Mouse (Mus musculus): Measurements from ENCODE around the gene Atp1b1. TPM values are rescaled to one million over a fixed set of nuclear protein-coding genes. Genes with fewer than 3 reads are reported as not detected.

Gene Atp1b1
- polyA plus RNA-seq (2014; fragmentation: Nextera tagmentation; extraction: Ambion mirVana): 11.6 and 11.9 TPM in 2 replicates

DNA sequence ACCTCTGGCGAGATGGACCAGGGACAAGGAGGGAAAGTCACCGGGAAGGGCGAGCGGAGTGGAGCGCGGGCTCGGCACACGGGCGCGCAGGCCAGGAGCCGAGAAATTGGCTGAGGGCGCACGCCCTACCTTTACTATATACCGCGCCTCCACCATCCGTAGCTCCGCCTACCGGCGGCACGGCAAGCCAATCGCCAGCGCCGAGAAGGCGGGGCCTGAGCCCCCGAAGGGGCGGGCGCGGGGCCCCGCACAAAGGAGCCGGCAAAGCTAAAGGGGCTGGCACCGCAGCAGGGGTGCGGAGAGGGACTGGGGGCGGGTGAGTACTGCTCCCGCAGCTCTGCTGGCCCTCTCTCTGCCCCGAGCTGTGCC, at the start of gene Atp1b1:
Atp1b1 (minus strand) TSS at position 111 of the 369 bp plus-strand sequence.
- H3K27me3 ChIP-seq (ENCODE audit: control insufficient read depth, insufficient read depth, low read length): peaks cover 29% of the 10 kb centered on the region
- DNase-seq (ENCODE audit: low spot score) (peak; percentile 90), ATAC-seq (replicated peaks; ENCODE audit: insufficient number of reproducible peaks, low FRiP score, low TSS enrichment, low read depth) (peak; percentile 96)
- H3K4me3 ChIP-seq (ENCODE audit: low read depth, low read length): peak within 1 kb of the TSS; percentile 60
- H3K4me2 ChIP-seq (ENCODE audit: low read depth, low read length): peak within 1 kb of the TSS; percentile 87
- H3K9ac ChIP-seq (replicated peaks; ENCODE audit: low read length): peak within 1 kb of the TSS; percentile 62
- WGBS: under 1% methylated on average over 33 of the region's 35 CpGs
- no peaks in the 10 kb centered on the region for H3K9me3 ChIP-seq (replicated peaks; ENCODE audit: control insufficient read depth, low read length)
- no peaks in the 10 kb centered on the region; the same call in 1 of the 2 replicates for H3K4me1 ChIP-seq (ENCODE audit: control insufficient read depth, insufficient read depth, low read length)
- no peaks in the 10 kb centered on the region for H3K36me3 ChIP-seq (replicated peaks; ENCODE audit: control insufficient read depth, insufficient read depth, low read depth, low read length)
- peak within 1 kb of the TSS; percentile 35; the same call in 1 of the 2 replicates for H3K27ac ChIP-seq (replicated peaks; ENCODE audit: low read depth, low read length)

DNA sequence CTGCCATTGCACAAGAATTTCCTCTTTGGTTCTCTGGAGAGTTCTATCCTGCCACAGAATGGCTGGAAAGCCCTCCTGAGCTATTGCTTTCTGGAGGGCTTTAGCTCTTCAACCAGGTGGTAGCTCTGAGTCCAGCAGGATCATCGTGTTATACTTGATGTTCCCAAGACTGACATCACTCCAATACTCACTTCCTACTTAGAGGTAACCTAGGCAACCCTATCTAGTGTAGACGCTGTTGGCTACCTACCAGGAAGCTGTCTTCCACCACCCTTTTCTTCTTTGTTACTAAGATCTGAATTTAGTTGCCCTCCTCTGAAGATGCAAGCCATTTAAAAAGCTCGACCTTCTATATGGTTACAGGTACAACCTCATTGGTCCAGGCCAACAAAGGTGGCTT, 46.9 kb upstream of the Atp1b1 start:
- no peak for ATAC-seq (replicated peaks; ENCODE audit: insufficient number of reproducible peaks, low FRiP score, low TSS enrichment, low read depth)
- no peak overlapping the region for H3K4me2 ChIP-seq (ENCODE audit: low read depth, low read length)
- 91% methylated on average over 3 of the region's 3 CpGs for WGBS

GRCm38 (mm10) chr1:164503140-164503730, 45.1 kb upstream of the Atp1b1 start:
- H3K4me3 ChIP-seq (ENCODE audit: low read depth, low read length): no peak overlapping the region
- no peaks in the 10 kb centered on the region for H3K36me3 ChIP-seq (replicated peaks; ENCODE audit: control insufficient read depth, insufficient read depth, low read depth, low read length)
- WGBS: 30% methylated on average over 8 of the region's 8 CpGs
- H3K4me1 ChIP-seq (ENCODE audit: control insufficient read depth, insufficient read depth, low read length): no peaks in the 10 kb centered on the region
- no peak overlapping the region for H3K27ac ChIP-seq (replicated peaks; ENCODE audit: low read depth, low read length)
- DNase-seq (ENCODE audit: low spot score): no peak
- ATAC-seq (replicated peaks; ENCODE audit: insufficient number of reproducible peaks, low FRiP score, low TSS enrichment, low read depth): no peak
- H3K9ac ChIP-seq (replicated peaks; ENCODE audit: low read length): no peak overlapping the region
- no peaks in the 10 kb centered on the region for H3K9me3 ChIP-seq (replicated peaks; ENCODE audit: control insufficient read depth, low read length)
- H3K4me2 ChIP-seq (ENCODE audit: low read depth, low read length): no peak overlapping the region
- no peaks in the 10 kb centered on the region for H3K27me3 ChIP-seq (ENCODE audit: control insufficient read depth, insufficient read depth, low read length)

More for the DNA sequence above, 46.9 kb upstream of the Atp1b1 start:
- DNase-seq (ENCODE audit: low spot score): no peak
- Histone ChIP-seq H3K27ac (replicated peaks; ENCODE audit: low read depth, low read length) (no peak overlapping the region), H3K27me3 (ENCODE audit: control insufficient read depth, insufficient read depth, low read length) (no peaks in the 10 kb centered on the region), H3K4me3 (ENCODE audit: low read depth, low read length) (no peak overlapping the region), H3K4me1 (ENCODE audit: control insufficient read depth, insufficient read depth, low read length) (no peaks in the 10 kb centered on the region), H3K9ac (replicated peaks; ENCODE audit: low read length) (no peak overlapping the region), H3K9me3 (replicated peaks; ENCODE audit: control insufficient read depth, low read length) (no peaks in the 10 kb centered on the region), H3K36me3 (replicated peaks; ENCODE audit: control insufficient read depth, insufficient read depth, low read depth, low read length) (no peaks in the 10 kb centered on the region)

DNA sequence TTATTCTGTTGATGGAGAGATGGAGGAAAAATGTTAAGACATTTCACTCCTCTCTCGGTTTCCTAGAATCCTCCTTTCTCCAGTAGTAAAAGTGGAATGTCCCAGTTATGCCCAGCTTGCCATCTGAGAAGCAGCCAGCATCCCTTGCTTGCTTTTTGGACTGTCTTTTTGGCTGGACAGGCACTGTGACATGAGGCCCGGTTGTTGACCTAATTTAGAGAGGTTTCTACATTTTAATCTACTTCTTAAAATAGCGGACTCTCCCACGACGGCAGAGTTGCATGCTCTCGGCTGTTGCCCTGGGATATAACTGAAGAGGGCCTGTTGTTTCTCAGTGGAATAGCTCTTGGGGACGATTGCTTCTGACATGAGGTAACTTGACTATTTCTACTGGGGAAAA, 44.1 kb upstream of the Atp1b1 start:
- no peak overlapping the region for H3K9ac ChIP-seq (replicated peaks; ENCODE audit: low read length)
- no peak overlapping the region for H3K4me2 ChIP-seq (ENCODE audit: low read depth, low read length)
- H3K9me3 ChIP-seq (replicated peaks; ENCODE audit: control insufficient read depth, low read length): no peaks in the 10 kb centered on the region
- no peaks in the 10 kb centered on the region for H3K27me3 ChIP-seq (ENCODE audit: control insufficient read depth, insufficient read depth, low read length)
- H3K27ac ChIP-seq (replicated peaks; ENCODE audit: low read depth, low read length): no peak overlapping the region
- DNase-seq (ENCODE audit: low spot score): no peak
- no peaks in the 10 kb centered on the region for H3K4me1 ChIP-seq (ENCODE audit: control insufficient read depth, insufficient read depth, low read length)
- H3K36me3 ChIP-seq (replicated peaks; ENCODE audit: control insufficient read depth, insufficient read depth, low read depth, low read length): no peaks in the 10 kb centered on the region
- 79% methylated on average over 7 of the region's 7 CpGs for WGBS
- ATAC-seq (replicated peaks; ENCODE audit: insufficient number of reproducible peaks, low FRiP score, low TSS enrichment, low read depth): no peak
- no peak overlapping the region for H3K4me3 ChIP-seq (ENCODE audit: low read depth, low read length)

GRCm38 (mm10) chr1:164494741-164495512, 36.8 kb upstream of the Atp1b1 start:
- ATAC-seq (replicated peaks; ENCODE audit: insufficient number of reproducible peaks, low FRiP score, low TSS enrichment, low read depth): no peak
- Histone ChIP-seq H3K4me1 (ENCODE audit: control insufficient read depth, insufficient read depth, low read length) (no peaks in the 10 kb centered on the region), H3K27me3 (ENCODE audit: control insufficient read depth, insufficient read depth, low read length) (no peaks in the 10 kb centered on the region), H3K4me2 (ENCODE audit: low read depth, low read length) (no peak overlapping the region), H3K4me3 (ENCODE audit: low read depth, low read length) (no peak overlapping the region), H3K27ac (replicated peaks; ENCODE audit: low read depth, low read length) (no peak overlapping the region), H3K36me3 (replicated peaks; ENCODE audit: control insufficient read depth, insufficient read depth, low read depth, low read length) (no peaks in the 10 kb centered on the region), H3K9me3 (replicated peaks; ENCODE audit: control insufficient read depth, low read length) (no peaks in the 10 kb centered on the region), H3K9ac (replicated peaks; ENCODE audit: low read length) (no peak overlapping the region)
- WGBS: 72% methylated on average over 8 of the region's 8 CpGs
- no peak for DNase-seq (ENCODE audit: low spot score)

- H3K4me3 ChIP-seq (ENCODE audit: low read depth, low read length): no peak overlapping the region
- H3K36me3 ChIP-seq (replicated peaks; ENCODE audit: control insufficient read depth, insufficient read depth, low read depth, low read length): no peaks in the 10 kb centered on the region
- no peak overlapping the region for H3K9ac ChIP-seq (replicated peaks; ENCODE audit: low read length)
- H3K27me3 ChIP-seq (ENCODE audit: control insufficient read depth, insufficient read depth, low read length): no peaks in the 10 kb centered on the region
- H3K9me3 ChIP-seq (replicated peaks; ENCODE audit: control insufficient read depth, low read length): no peaks in the 10 kb centered on the region
- 40% methylated on average over 4 of the region's 4 CpGs for WGBS
- ATAC-seq (replicated peaks; ENCODE audit: insufficient number of reproducible peaks, low FRiP score, low TSS enrichment, low read depth) (no peak), DNase-seq (ENCODE audit: low spot score) (no peak)
- H3K4me2 ChIP-seq (ENCODE audit: low read depth, low read length): no peak overlapping the region
- H3K27ac ChIP-seq (replicated peaks; ENCODE audit: low read depth, low read length): no peak overlapping the region
- H3K4me1 ChIP-seq (ENCODE audit: control insufficient read depth, insufficient read depth, low read length): no peaks in the 10 kb centered on the region
Observed at GRCm38 (mm10) chr1:164494215-164494614, 36.1 kb upstream of the Atp1b1 start.

DNA sequence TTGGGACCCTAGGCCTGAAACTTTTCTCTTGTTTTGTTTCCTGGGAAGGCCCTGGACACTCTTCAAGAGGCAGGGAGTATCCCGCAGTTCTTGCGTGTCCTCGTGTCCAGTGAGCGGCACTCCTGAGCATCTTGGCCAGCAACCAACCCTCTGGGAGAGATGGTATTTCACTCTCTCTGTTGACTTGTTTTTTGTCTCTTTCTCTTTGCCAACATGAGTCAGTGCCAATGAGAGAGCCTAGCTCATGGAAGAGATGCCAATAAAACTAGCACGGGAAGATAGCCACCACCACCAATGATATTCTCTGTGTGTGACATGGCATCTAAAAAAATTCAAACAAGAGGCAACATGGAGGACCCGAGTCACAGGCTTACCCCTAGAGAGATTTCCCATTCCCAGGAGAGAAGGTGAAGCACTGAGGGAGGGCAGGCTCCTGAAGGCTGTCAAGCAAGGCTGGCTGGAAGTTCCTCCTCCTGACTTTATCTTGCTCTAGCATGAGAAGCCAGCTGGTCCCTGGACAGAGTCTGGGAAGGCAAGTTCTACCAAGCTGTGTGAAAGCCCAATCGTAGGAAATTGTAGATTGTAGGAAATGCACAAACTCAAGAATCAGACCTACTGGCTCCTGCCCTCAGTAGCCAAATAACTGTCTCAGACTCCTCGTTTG, 35.0 kb upstream of the Atp1b1 start:
- Histone ChIP-seq H3K9ac (replicated peaks; ENCODE audit: low read length) (no peak overlapping the region), H3K27ac (replicated peaks; ENCODE audit: low read depth, low read length) (no peak overlapping the region), H3K4me1 (ENCODE audit: control insufficient read depth, insufficient read depth, low read length) (no peaks in the 10 kb centered on the region), H3K27me3 (ENCODE audit: control insufficient read depth, insufficient read depth, low read length) (no peaks in the 10 kb centered on the region), H3K4me2 (ENCODE audit: low read depth, low read length) (no peak overlapping the region), H3K4me3 (ENCODE audit: low read depth, low read length) (no peak overlapping the region), H3K36me3 (replicated peaks; ENCODE audit: control insufficient read depth, insufficient read depth, low read depth, low read length) (no peaks in the 10 kb centered on the region), H3K9me3 (replicated peaks; ENCODE audit: control insufficient read depth, low read length) (no peaks in the 10 kb centered on the region)
- WGBS: 77% methylated on average over 8 of the region's 8 CpGs
- ATAC-seq (replicated peaks; ENCODE audit: insufficient number of reproducible peaks, low FRiP score, low TSS enrichment, low read depth): no peak
- DNase-seq (ENCODE audit: low spot score): no peak

- Histone ChIP-seq H3K27me3 (ENCODE audit: control insufficient read depth, insufficient read depth, low read length) (no peaks in the 10 kb centered on the region), H3K4me3 (ENCODE audit: low read depth, low read length) (no peak overlapping the region), H3K9me3 (replicated peaks; ENCODE audit: control insufficient read depth, low read length) (no peaks in the 10 kb centered on the region), H3K36me3 (replicated peaks; ENCODE audit: control insufficient read depth, insufficient read depth, low read depth, low read length) (no peaks in the 10 kb centered on the region), H3K9ac (replicated peaks; ENCODE audit: low read length) (no peak overlapping the region), H3K4me1 (ENCODE audit: control insufficient read depth, insufficient read depth, low read length) (no peaks in the 10 kb centered on the region), H3K4me2 (ENCODE audit: low read depth, low read length) (no peak overlapping the region), H3K27ac (replicated peaks; ENCODE audit: low read depth, low read length) (no peak overlapping the region)
- ATAC-seq (replicated peaks; ENCODE audit: insufficient number of reproducible peaks, low FRiP score, low TSS enrichment, low read depth) (no peak), DNase-seq (ENCODE audit: low spot score) (no peak)
- WGBS: 79% methylated on average over 3 of the region's 3 CpGs
Observed at GRCm38 (mm10) chr1:164492476-164492875, 34.3 kb upstream of the Atp1b1 start.
